Mouse (Mus musculus) cerebellum, adult 9-10 months (tissue): Measurements from ENCODE around the gene Ndufv1.
"Not testable (repeated sequence)": the region's sequence is repeated elsewhere in the genome, so short reads cannot be mapped to it uniquely, and the experiment has no call there.

Source experiments
- DNase-seq: peaks from one replicate; pipeline ENCODE4 v3.0.0; 2022

Ndufv1 gene

DNA sequence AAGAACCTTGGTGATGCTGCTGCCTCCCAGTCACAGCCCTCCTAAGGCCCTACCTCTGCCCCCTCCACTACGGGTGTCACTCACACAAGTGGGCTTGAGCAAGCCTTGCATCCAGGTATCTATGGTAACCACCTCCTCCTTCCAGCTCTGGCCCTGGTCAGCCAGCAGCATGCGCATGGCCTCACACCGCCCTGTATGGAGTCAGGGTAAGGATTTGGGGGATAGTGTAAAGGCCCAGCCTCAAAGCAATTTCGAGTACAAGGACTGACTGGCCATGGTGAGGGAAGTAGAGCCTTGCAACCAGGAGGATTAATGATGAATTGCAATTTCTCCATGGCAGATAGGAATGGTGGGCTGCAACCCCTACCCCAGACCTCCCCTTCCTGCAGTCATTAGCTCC is 28.9 kb upstream of the Ndufv1 start:
- DNase-seq, result not testable (repeated sequence)

- not testable (repeated sequence) for DNase-seq
Measured at GRCm38 (mm10) chr19:4040941-4041340, 28.3 kb upstream of the Ndufv1 start.

DNA sequence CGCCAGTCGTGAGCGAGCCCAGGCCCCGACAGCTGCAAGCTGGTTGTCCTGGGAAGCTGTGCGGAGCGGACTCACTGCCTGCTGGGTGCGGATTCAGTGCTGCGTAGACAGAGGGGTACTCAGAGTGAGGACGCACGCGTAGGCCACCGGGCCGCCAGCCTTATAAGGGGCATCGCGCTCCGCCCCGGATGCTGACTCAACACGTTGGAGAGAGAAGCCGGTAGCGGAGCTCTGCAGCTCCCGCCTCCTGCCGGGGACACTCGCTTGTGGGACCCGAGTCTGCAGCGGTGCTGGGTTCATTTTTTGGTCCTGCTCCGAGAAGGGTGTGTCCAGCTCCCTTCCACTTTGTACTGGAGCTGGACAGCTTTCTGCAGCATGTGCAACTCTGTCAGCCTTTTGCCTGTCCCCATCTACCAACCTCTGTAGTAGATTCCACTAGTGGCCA is 25.2 kb upstream of the Ndufv1 start, which contains the start of gene Gstp1:
Gene Gstp1 (minus strand): TSS at position 198 of the 445 bp plus-strand sequence.
- peak; percentile 81 for DNase-seq

GRCm38 (mm10) chr19:4037154-4037787 is 24.7 kb upstream of the Ndufv1 start:
- DNase-seq, result not testable (repeated sequence)

- no peak for DNase-seq
Measured at GRCm38 (mm10) chr19:4036327-4037045, 23.9 kb upstream of the Ndufv1 start.

- no peak for DNase-seq
Measured at GRCm38 (mm10) chr19:4033742-4034141, 21.1 kb upstream of the Ndufv1 start.

- no peak for DNase-seq
Measured at GRCm38 (mm10) chr19:4033298-4033697, 20.7 kb upstream of the Ndufv1 start.

- DNase-seq, result no peak
Measured at GRCm38 (mm10) chr19:4032668-4033067, 20.1 kb upstream of the Ndufv1 start.

GRCm38 (mm10) chr19:4027576-4027975 is 15.0 kb upstream of the Ndufv1 start:
- no peak for DNase-seq

DNA sequence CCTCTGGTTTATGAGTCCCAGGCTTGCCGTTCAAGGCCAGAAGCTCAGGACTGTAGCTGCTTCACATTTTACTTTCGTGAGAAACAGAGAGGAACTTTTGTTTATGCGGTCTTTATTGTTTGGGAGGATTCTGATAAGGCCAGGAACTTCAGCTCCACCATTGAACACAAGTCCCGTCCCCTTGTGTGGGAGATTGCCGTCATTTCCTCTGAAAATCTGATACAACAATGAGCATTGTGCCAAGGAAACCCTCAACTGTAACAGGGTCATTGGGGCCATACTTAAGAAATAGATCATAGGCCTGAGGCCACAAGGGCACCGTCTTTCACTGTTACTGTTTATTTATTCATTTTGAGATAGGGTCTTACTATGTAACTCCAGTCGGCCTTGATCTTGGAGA is 10.6 kb upstream of the Ndufv1 start:
- DNase-seq, result no peak

- peak; percentile 92 for DNase-seq
Measured at GRCm38 (mm10) chr19:4018743-4019583, 6.4 kb upstream of the Ndufv1 start.

GRCm38 (mm10) chr19:4017921-4018587 is 5.4 kb upstream of the Ndufv1 start:
- DNase-seq, result peak; percentile 39

GRCm38 (mm10) chr19:4015635-4016034 is 3.0 kb upstream of the Ndufv1 start:
- no peak for DNase-seq

DNA sequence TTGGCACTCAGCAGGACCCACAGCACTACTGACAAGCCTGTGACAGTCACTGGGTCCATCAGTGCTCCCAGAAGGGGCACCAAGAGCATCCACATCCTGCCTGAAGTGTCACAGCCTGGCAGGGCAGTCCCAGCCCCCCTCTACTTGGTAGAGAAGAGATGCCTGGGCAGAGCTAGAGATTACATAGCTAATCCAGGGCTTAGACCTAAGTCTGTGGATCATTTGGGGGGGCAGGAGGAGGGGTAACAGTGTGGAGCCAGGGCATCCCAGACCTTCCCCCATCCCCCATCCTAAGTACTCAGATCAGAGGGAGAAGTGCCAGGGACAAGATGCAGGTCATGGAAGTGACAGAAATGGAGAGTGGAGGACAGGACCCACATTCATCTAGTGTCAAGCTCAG is 2.2 kb upstream of the Ndufv1 start:
- peak; percentile 39 for DNase-seq

DNA sequence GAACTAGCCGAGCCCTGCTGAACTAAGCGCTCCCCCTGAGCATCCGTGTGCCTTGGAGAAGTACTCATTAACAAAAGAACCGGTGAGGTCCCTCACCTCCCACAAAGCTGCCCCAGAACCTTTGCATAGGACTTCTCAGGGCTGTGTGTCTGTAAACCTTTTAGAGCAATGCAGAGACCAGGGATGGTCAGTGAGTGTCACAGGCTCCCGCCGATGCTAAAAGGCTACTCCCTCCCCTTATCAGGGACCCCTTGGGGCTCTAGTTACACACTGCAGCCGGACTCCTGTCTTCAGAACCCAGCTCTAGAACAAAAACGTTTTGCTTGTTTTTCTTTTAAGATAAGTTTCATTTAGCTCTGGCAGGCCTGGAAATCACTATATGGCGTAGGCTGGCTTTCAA is 460 bp upstream of the Ndufv1 start:
- DNase-seq, result no peak

DNA sequence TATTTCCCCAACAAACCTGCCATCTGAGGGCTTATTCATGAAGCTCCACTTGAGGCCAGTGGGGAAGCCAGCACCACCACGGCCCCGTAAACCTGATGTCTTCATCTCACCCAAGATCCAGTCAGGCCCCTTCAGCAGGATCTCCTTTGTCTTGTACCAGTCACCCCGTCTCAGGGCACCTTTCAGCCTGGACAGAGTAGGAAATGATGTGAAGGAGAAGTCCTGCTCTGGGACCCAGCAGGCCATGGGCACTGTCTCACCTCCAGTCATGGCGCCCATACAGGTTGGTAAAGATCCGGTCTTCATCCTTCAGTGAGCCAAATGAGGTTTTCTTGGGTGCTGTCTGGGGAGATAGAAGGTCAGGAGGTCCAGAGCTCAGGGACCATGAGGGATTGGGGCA is 1.5 kb downstream of the Ndufv1 start:
- DNase-seq, result peak; percentile 30

DNA sequence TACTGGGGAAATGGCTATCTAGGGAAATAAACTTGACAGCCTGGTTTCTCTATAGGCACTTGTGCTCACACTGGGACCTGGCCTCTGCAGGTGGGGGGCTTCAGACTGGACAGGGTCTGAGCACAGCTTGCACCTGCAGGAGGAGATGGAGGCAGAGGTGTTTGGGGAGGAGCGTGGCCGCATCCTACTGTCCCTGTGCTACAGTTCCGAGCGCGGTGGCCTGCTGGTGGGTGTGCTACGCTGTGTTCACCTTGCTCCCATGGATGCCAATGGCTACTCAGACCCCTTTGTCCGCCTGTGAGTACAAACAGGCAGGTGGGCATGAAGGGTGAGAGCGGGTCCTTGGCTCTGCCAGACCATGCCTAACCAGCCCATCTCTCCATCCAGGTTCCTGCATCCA is 6.6 kb downstream of the Ndufv1 start:
- no peak for DNase-seq

- no peak for DNase-seq
Measured at GRCm38 (mm10) chr19:4005091-4005490, 7.5 kb downstream of the Ndufv1 start.

GRCm38 (mm10) chr19:4004331-4004730 is 8.3 kb downstream of the Ndufv1 start:
- DNase-seq, result peak; percentile 36

DNA sequence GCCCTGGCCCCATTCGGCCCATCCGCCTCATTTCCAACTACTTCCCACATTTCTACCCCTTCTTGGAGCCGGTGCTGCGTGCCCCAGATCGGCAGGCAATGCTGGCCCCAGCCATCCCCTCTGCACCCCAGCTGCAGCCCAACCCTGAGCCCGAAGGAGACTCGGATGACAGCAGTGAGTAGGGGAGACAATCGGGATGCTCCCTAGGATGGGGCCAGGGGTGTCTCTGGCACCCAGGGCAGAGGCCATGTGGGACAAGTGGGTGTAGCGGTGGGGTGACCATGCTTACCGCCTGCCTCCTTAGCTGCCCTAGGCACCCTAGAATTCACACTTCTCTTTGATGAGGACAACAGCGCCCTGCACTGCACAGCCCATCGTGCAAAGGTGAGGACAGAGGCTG is 9.0 kb downstream of the Ndufv1 start:
- DNase-seq, result no peak

- no peak for DNase-seq
Measured at GRCm38 (mm10) chr19:4003112-4003511, 9.5 kb downstream of the Ndufv1 start, which contains the start of gene Doc2g. TSS of gene Doc2g (plus strand) at chr19:4003313.

GRCm38 (mm10) chr19:4001752-4002151 is 10.9 kb downstream of the Ndufv1 start:
- no peak for DNase-seq
